Mouse (Mus musculus) small intestine, adult 2 months (tissue): ENCODE data around the gene Adgrg3. TPM values are rescaled to one million over a fixed set of nuclear protein-coding genes. Genes with fewer than 3 reads are reported as not detected.

Source experiments
- H3K27ac ChIP-seq: fragments of 200-500 bp; 2 replicates; pipeline ENCODE4 v1.5.1; 2012; ENCODE audit warnings: low read depth, low read length, control low read depth, inconsistent platforms; ENCODE audit not compliant: insufficient read depth
- H3K27me3 ChIP-seq: fragments of 200-500 bp; 2 replicates; pipeline ENCODE4 v1.6.1; 2012; ENCODE audit warnings: mild to moderate bottlenecking, moderate library complexity, low read length, inconsistent platforms; ENCODE audit not compliant: control insufficient read depth, insufficient read depth
- H3K36me3 ChIP-seq: fragments of 200-500 bp; 2 replicates; pipeline ENCODE4 v1.6.1; 2012; ENCODE audit warnings: mild to moderate bottlenecking, low read length, control low read depth, inconsistent platforms; ENCODE audit not compliant: control insufficient read depth, insufficient read depth
- H3K4me1 ChIP-seq: fragments of 200-500 bp; 2 replicates; pipeline ENCODE4 v1.6.1; 2012; ENCODE audit warnings: low read length, inconsistent platforms, mixed read lengths; ENCODE audit not compliant: control insufficient read depth, insufficient read depth, insufficient read length
- H3K4me3 ChIP-seq: fragments of 200-500 bp; 2 replicates; pipeline ENCODE4 v1.5.1; 2012; ENCODE audit warnings: low read depth, mild to moderate bottlenecking, control low read depth, inconsistent platforms, low read length, moderate library complexity
- CTCF ChIP-seq: fragments of 200-500 bp; IDR thresholded peaks from 2 replicates; pipeline ENCODE4 v1.5.1; 2012; ENCODE audit warnings: low read depth, mild to moderate bottlenecking, control low read depth, inconsistent platforms, low read length, moderate library complexity, mixed read lengths; ENCODE audit not compliant: insufficient replicate concordance, insufficient read length; ENCODE audit errors: extremely low read depth
- POLR2A ChIP-seq: fragments of 200-500 bp; IDR thresholded peaks from 2 replicates; pipeline ENCODE4 v1.6.1; 2012; ENCODE audit warnings: low read depth, mild to moderate bottlenecking, control low read depth, inconsistent platforms, low read length, moderate library complexity
- WGBS: fragments of 180-500 bp; shearing (Covaris S2); methylation state at CpG from one replicate; pipeline ENCODE4 v1.1.7; 2018; 5-methylcytosine and 5-hydroxymethylcytosine counted together
- polyA plus RNA-seq: library from polyadenylated mRNA; depleted of rRNA; stranded (reverse); fragments of >200 nt; gene quantifications from 2 replicates; pipeline ENCODE4 v1.2.3, GENCODE M21; 2012

The Adgrg3 gene
- polyA plus RNA-seq, 1 experiment, result 7.6 TPM

DNA sequence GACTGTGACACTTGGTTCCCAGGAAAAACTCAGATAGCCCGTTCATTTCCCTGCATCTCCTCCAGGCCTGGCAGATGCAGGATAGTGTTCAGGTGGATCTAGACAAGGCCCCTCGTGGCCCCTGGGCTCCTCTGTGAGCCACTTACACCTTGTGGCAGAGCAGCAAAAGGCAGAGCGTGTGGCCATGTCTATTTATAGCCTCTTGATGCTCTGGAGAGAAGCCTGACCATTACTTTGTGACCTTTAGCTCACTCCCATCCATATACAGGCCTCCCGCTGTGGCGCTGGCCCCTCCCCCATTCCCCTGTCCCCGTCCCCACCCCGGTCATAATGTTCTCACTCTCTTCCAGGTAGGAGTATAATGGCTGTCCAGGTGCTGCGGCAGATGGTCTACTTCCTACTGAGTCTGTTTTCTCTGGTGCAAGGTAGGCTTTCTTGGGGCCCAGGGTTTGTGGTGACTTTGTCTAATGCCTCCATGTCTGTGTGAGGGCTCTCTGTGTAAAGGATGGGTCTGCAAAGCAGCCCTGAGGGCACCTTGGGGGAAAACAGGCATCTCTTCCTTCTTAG lies 15.3 kb upstream of the Adgrg3 start:
- Histone ChIP-seq H3K4me3 (no peak overlapping the region), H3K27ac (no peak overlapping the region), H3K36me3 (peaks cover 7% of the 10 kb centered on the region; the same call in 1 of the 2 replicates), H3K4me1 (peaks cover 4% of the 10 kb centered on the region), H3K27me3 (no peaks in the 10 kb centered on the region)
- 49% methylated on average over 8 of the region's 8 CpGs for WGBS
- no peak for TF ChIP-seq CTCF
- TF ChIP-seq POLR2A, result no peak

DNA sequence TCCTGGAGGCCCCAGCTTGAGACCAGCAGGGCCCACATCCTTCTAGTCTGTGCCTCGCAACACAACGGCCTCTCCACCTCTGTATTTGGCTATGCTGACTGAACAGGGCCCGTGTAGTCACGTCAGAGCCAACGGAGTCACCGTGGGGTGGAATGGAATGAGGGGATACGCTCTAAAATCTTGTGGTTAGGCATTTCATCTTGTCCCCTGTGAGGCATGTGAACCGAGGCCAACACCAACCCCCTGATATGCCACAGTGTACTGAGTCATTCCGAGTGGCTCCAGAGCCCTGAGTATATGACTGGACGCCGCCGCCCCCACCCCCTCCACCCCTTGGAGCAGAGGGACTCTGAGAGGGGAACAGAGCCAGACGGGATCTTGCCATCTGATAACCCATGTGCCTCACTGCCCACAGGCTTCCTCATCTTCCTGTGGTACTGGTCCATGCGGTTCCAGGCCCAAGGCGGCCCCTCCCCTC lies 5.0 kb upstream of the Adgrg3 start:
- Histone ChIP-seq H3K4me3 (no peak overlapping the region), H3K4me1 (no peaks in the 10 kb centered on the region), H3K27me3 (no peaks in the 10 kb centered on the region), H3K27ac (no peak overlapping the region), H3K36me3 (peaks cover 15% of the 10 kb centered on the region; the same call in 1 of the 2 replicates)
- WGBS, result 84% methylated on average over 15 of the region's 15 CpGs
- TF ChIP-seq CTCF (no peak), POLR2A (no peak)

DNA sequence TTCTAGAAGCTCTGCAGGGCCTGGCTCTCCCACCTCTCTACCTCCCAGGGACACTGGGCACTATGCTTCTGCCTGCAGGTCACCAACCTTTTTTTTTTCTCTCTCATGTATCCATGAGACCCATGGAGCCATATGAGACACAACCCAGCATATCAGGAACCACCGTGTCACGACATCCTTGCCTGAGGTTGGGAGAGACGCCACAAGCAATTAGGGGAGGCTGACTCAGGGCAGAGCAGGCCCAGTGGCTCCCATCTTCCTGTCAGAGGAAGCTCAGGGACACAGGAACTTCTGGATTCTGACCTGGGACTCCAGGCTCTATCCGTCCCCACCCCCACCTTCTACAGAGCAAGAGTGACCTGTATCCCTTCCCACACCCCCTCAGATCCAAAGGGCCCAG lies 1.6 kb upstream of the Adgrg3 start:
- Histone ChIP-seq H3K27me3 (no peaks in the 10 kb centered on the region), H3K36me3 (peaks cover 5% of the 10 kb centered on the region; the same call in 1 of the 2 replicates), H3K27ac (no peak overlapping the region), H3K4me1 (no peaks in the 10 kb centered on the region), H3K4me3 (no peak overlapping the region)
- 74% methylated on average over 4 of the region's 4 CpGs for WGBS
- TF ChIP-seq CTCF, result no peak
- TF ChIP-seq POLR2A, result no peak

DNA sequence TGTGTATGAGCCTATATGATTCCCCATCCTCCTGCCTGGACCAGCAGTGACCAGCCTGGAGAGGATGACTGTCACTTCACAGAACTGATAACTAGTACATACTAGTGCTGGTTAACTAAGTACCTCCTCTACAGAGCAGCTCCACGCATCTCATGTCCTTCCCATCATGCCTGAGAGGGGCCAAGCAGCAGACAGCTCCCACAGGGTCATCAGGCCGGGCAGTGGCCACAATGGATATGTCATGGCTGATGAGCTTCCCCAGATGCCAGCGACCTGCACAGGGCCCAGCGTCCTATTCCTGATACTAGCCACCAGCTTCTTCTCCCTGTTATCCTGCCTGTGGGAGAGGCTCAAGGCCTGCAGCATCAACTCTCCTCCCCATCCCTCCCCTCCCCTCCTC lies 808 bp upstream of the Adgrg3 start:
- H3K27me3 ChIP-seq, result no peaks in the 10 kb centered on the region
- H3K36me3 ChIP-seq, result peaks cover 3% of the 10 kb centered on the region; the same call in 1 of the 2 replicates
- H3K4me1 ChIP-seq, result no peaks in the 10 kb centered on the region
- TF ChIP-seq CTCF, result no peak
- no peak for TF ChIP-seq POLR2A
- H3K27ac ChIP-seq, result no peak overlapping the region
- WGBS, result 59% methylated on average over 4 of the region's 4 CpGs
- no peak overlapping the region for H3K4me3 ChIP-seq

DNA sequence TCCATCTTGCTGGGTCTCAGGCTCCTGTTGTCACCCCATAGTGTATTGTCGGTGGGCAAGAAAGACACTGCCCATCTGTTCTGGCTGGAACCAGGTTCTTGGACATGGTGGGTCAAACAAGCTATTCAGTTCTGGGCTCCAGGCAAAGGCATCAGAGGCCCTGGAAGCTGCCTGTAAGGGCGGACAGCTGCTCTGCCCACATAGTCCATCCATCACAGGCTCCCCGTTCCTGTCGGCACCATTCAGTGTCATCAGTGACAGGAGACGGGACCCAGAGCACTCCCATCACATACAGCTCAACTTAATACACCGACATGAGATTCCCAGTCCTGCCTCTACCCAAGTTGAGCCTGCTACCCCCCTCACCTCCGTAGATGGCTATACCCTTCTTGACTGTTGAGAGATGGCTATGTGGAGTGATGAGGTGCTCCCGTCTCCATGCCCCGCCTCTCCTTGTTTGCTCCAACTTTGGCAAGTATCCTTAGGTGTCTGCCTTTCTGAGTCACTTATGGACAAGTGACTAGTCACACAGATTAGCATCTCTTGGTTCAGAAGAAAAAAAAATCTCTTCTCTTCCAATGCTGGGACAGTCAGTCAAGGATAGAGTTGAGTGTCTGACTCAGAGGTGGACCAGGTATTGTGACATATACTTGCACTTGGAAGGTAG lies 610 bp downstream of the Adgrg3 start:
- Histone ChIP-seq H3K36me3 (peaks cover 3% of the 10 kb centered on the region; the same call in 1 of the 2 replicates), H3K4me3 (peak overlapping the region; percentile 19), H3K27ac (no peak overlapping the region), H3K4me1 (no peaks in the 10 kb centered on the region), H3K27me3 (no peaks in the 10 kb centered on the region)
- 68% methylated on average over 9 of the region's 9 CpGs for WGBS
- TF ChIP-seq CTCF, result no peak

DNA sequence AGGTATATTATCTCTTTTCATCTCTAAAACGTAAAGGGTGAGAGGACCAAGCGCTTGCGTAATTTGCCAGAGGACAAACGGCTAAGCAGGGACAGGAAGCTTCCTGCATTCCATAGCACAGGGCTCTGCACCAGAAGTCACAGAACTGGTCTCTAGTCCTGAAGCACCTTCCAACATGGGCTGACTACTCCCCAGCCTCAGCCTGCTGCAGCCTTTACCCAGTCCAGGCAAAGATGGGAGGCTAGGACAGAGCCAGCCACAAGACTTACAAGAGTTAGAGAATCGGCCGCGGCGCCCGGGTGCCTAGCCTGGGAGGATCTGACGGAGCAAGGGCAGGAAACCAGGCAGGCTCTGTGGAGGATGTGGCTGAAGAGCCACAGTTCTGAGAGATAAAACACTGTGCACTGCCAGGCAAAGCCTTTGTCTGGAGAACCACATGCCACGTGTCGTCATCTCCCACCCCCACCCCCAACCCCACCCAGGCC lies 2.8 kb downstream of the Adgrg3 start:
- H3K27me3 ChIP-seq, result no peaks in the 10 kb centered on the region
- H3K4me3 ChIP-seq, result peak overlapping the region; percentile 25
- H3K4me1 ChIP-seq, result no peaks in the 10 kb centered on the region
- TF ChIP-seq CTCF (no peak), POLR2A (no peak)
- peak overlapping the region; percentile 9; the same call in 1 of the 2 replicates for H3K27ac ChIP-seq
- no peaks in the 10 kb centered on the region for H3K36me3 ChIP-seq
- WGBS, result 38% methylated on average over 12 of the region's 12 CpGs

DNA sequence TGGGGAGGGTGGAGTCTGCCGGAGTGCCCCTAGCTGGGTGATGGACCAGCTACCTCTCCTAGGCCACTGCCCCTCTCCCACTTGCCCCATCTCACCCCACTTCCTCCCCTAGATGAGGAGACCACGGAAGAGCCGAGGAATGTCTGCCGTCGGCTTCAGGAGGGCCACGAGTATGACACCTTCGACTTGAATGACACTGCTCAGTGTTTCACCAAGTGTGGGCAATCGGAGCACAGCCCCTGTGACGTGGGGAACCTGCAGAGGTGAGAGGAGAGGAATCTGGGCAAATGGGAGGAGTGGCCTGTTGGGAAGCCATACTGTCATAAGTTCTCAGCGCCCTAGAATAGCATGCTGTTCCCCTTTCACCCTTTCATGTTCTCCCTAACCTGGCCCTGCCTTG lies 3.3 kb downstream of the Adgrg3 start:
- Histone ChIP-seq H3K27me3 (no peaks in the 10 kb centered on the region), H3K27ac (no peak overlapping the region), H3K4me3 (peak overlapping the region; percentile 7; the same call in 1 of the 2 replicates), H3K4me1 (no peaks in the 10 kb centered on the region), H3K36me3 (no peaks in the 10 kb centered on the region)
- TF ChIP-seq CTCF, result no peak
- no peak for TF ChIP-seq POLR2A
- 58% methylated on average over 10 of the region's 10 CpGs for WGBS
